Mouse (Mus musculus) megakaryocyte-erythroid progenitor cell, adult 5-6 weeks (primary cell): ENCODE measurements at regions not wholly inside any gene's neighbourhood (a gene's known extent, or its start where the extent isn't known, plus 50 kb on each side); places are given as distances from the start of the nearest gene placed in this dataset.
"Not testable (repeated sequence)": the region's sequence is repeated elsewhere in the genome, so short reads cannot be mapped to it uniquely, and the experiment has no call there.

Experiments used
- ATAC-seq: replicated peaks from 2 replicates; pipeline ENCODE4 v1.8.0; 2016; ENCODE audit warnings: mild to moderate bottlenecking, inconsistent platforms; ENCODE audit not compliant: severe bottlenecking, poor library complexity, low FRiP score, low TSS enrichment

- ATAC-seq = not testable (repeated sequence)
These were observed 63.2 kb downstream of the Hlx start for GRCm38 (mm10) chr1:184669173-184669572.

- ATAC-seq = no peak
These were observed 64.0 kb downstream of the Hlx start for GRCm38 (mm10) chr1:184668428-184668827.

GRCm38 (mm10) chr1:184668022-184668421, 64.4 kb downstream of the Hlx start:
- ATAC-seq = no peak

GRCm38 (mm10) chr1:184665243-184665642, 67.2 kb downstream of the Hlx start:
- peak; percentile 95 for ATAC-seq

GRCm38 (mm10) chr1:184664098-184664375, 68.4 kb downstream of the Hlx start:
- ATAC-seq = no peak

- ATAC-seq = no peak
These were observed 68.9 kb downstream of the Hlx start for GRCm38 (mm10) chr1:184663300-184664097.

- no peak for ATAC-seq
These were observed 81.8 kb downstream of the Hlx start for GRCm38 (mm10) chr1:184650541-184651105.

GRCm38 (mm10) chr1:184647920-184648540, 84.4 kb downstream of the Hlx start:
- ATAC-seq = peak; percentile 53

- ATAC-seq = peak; percentile 93
These were observed 87.4 kb downstream of the Hlx start for GRCm38 (mm10) chr1:184644767-184645598.

GRCm38 (mm10) chr1:184630695-184631475, 101.5 kb downstream of the Hlx start:
- ATAC-seq = no peak

GRCm38 (mm10) chr1:184629194-184629593, 103.2 kb downstream of the Hlx start:
- peak; percentile 77 for ATAC-seq

- no peak for ATAC-seq
These were observed 103.8 kb downstream of the Hlx start for GRCm38 (mm10) chr1:184628566-184629168.

GRCm38 (mm10) chr1:184622462-184622861, 110.0 kb downstream of the Hlx start:
- ATAC-seq = no peak

- ATAC-seq = no peak
These were observed 110.5 kb downstream of the Hlx start for GRCm38 (mm10) chr1:184621950-184622349.

GRCm38 (mm10) chr1:184617853-184618454, 114.5 kb downstream of the Hlx start:
- ATAC-seq = no peak

GRCm38 (mm10) chr1:184615991-184616390, 116.4 kb downstream of the Hlx start:
- ATAC-seq = no peak

GRCm38 (mm10) chr1:184614699-184615415, 117.6 kb downstream of the Hlx start:
- ATAC-seq = no peak

- ATAC-seq = no peak
These were observed 119.5 kb downstream of the Hlx start for GRCm38 (mm10) chr1:184612880-184613279.
